Mouse (Mus musculus) mature B cell (primary cell): ENCODE data around the gene Mroh9.

Experiments used
- in situ Hi-C: fragments of 300-500 bp; cut with MboI; formaldehyde crosslinking; loops from 2 replicates; pipeline ENCODE4 v1.14.3; 2019

Mroh9 gene

GRCm38 (mm10) chr1:163085570-163085969 is at the start of gene Mroh9:
Gene Mroh9 (minus strand): TSS chr1:163085670.
- in situ Hi-C loops: no loop called here

- in situ Hi-C loops: no loop called here
Observed at GRCm38 (mm10) chr1:163129976-163130375, 44.5 kb upstream of the Mroh9 start.

GRCm38 (mm10) chr1:163129129-163129900 is 43.8 kb upstream of the Mroh9 start:
- in situ Hi-C loops: no loop called here

GRCm38 (mm10) chr1:163126175-163126881 is 40.9 kb upstream of the Mroh9 start:
- in situ Hi-C loops: no loop called here

- in situ Hi-C loops: no loop called here
Observed at GRCm38 (mm10) chr1:163122414-163122813, 36.9 kb upstream of the Mroh9 start.

- in situ Hi-C loops: no loop called here
Observed at GRCm38 (mm10) chr1:163113461-163114174, 28.1 kb upstream of the Mroh9 start.

GRCm38 (mm10) chr1:163112482-163113164 is 27.2 kb upstream of the Mroh9 start:
- in situ Hi-C loops: no loop called here

- in situ Hi-C loops: no loop called here
Observed at GRCm38 (mm10) chr1:163104960-163105359, 19.5 kb upstream of the Mroh9 start.

- in situ Hi-C loops: no loop called here
Observed at GRCm38 (mm10) chr1:163091438-163092155, 6.1 kb upstream of the Mroh9 start.

GRCm38 (mm10) chr1:163070502-163070901 is 15.0 kb downstream of the Mroh9 start:
- in situ Hi-C loops: no loop called here

- in situ Hi-C loops: no loop called here
Observed at GRCm38 (mm10) chr1:163060381-163060780, 25.1 kb downstream of the Mroh9 start.

- in situ Hi-C loops: no loop called here
Observed at GRCm38 (mm10) chr1:163057363-163057762, 28.1 kb downstream of the Mroh9 start.

- in situ Hi-C loops: no loop called here
Observed at GRCm38 (mm10) chr1:163055629-163056028, 29.8 kb downstream of the Mroh9 start.

- in situ Hi-C loops: no loop called here
Observed at GRCm38 (mm10) chr1:163023075-163023474, 62.4 kb downstream of the Mroh9 start.

- in situ Hi-C loops: no loop called here
Observed at GRCm38 (mm10) chr1:163009220-163009619, 76.2 kb downstream of the Mroh9 start.

- in situ Hi-C loops: no loop called here
Observed at GRCm38 (mm10) chr1:163003496-163003895, 82.0 kb downstream of the Mroh9 start.

- in situ Hi-C loops: no loop called here
Observed at GRCm38 (mm10) chr1:163001271-163001829, 84.1 kb downstream of the Mroh9 start.

GRCm38 (mm10) chr1:162987546-162987945 is 97.9 kb downstream of the Mroh9 start:
- in situ Hi-C loops: no loop called here

GRCm38 (mm10) chr1:162986777-162987176 is 98.7 kb downstream of the Mroh9 start:
- in situ Hi-C loops: no loop called here

GRCm38 (mm10) chr1:162986121-162986748 is 99.2 kb downstream of the Mroh9 start:
- in situ Hi-C loops: no loop called here

- in situ Hi-C loops: no loop called here
Observed at GRCm38 (mm10) chr1:162984428-162984827, 101.0 kb downstream of the Mroh9 start, which contains the start of gene Fmo3. Gene Fmo3 (minus strand): TSS chr1:162984528.
